Mouse (Mus musculus) MEL (cell line): ENCODE measurements at regions not wholly inside any gene's neighbourhood (a gene's known extent, or its start where the extent isn't known, plus 50 kb on each side); places are given as distances from the start of the nearest gene placed in this dataset.

Experiments used
- CHD2 ChIP-seq: IDR thresholded peaks from 2 replicates; pipeline ENCODE4 v1.6.1; 2011; ENCODE audit warnings: low read length, improper control_type of control experiment
- CTCF ChIP-seq, 3 experiments: IDR thresholded peaks in 2 of 3; conservative IDR thresholded peaks in 1 of 3; 2 replicates each; pipeline ENCODE4 v1.5.1; 2011 to 2012; ENCODE audit warnings: low read length in 3 of 3, low read depth in 2 of 3, mild to moderate bottlenecking in 2 of 3, improper control_type of control experiment in 1 of 3, inconsistent platforms in 1 of 3, mixed read lengths in 1 of 3, moderate library complexity in 1 of 3; ENCODE audit not compliant: control insufficient read depth in 1 of 3, insufficient read depth in 1 of 3, poor library complexity in 1 of 3, severe bottlenecking in 1 of 3
- ELF1 ChIP-seq: IDR thresholded peaks from 2 replicates; pipeline ENCODE4 v1.6.1; 2014; ENCODE audit warnings: low read depth, mild to moderate bottlenecking, inconsistent platforms, low read length, improper control_type of control experiment, moderate library complexity
- EP300 ChIP-seq, 2 experiments: IDR thresholded peaks; 2 replicates each; pipeline ENCODE4 v1.6.1; 2011; ENCODE audit warnings: improper control_type of control experiment in 2 of 2, low read length in 2 of 2, low read depth in 1 of 2, mild to moderate bottlenecking in 1 of 2
- ETS1 ChIP-seq: IDR thresholded peaks from 2 replicates; pipeline ENCODE4 v1.6.1; 2012; ENCODE audit warnings: low read depth, mild to moderate bottlenecking, inconsistent platforms, low read length, improper control_type of control experiment, moderate library complexity
- HCFC1 ChIP-seq: IDR thresholded peaks from 2 replicates; pipeline ENCODE4 v1.6.1; 2012; ENCODE audit warnings: low read depth, mild to moderate bottlenecking, inconsistent platforms, low read length, improper control_type of control experiment, moderate library complexity
- KAT2A ChIP-seq: conservative IDR thresholded peaks from 2 replicates; pipeline ENCODE4 v1.6.1; 2012; ENCODE audit warnings: low read depth, low read length, improper control_type of control experiment, inconsistent platforms
- MAFK ChIP-seq: IDR thresholded peaks from 2 replicates; pipeline ENCODE4 v1.6.1; 2011; ENCODE audit warnings: low read depth, mild to moderate bottlenecking, low read length, improper control_type of control experiment, borderline replicate concordance
- MAX ChIP-seq: IDR thresholded peaks from 2 replicates; pipeline ENCODE4 v1.6.1; 2011; ENCODE audit warnings: low read length, improper control_type of control experiment
- MYB ChIP-seq: IDR thresholded peaks from 2 replicates; pipeline ENCODE4 v1.6.1; 2011; ENCODE audit warnings: mild to moderate bottlenecking, low read depth, low read length, improper control_type of control experiment
- POLR2A ChIP-seq, 2 experiments: IDR thresholded peaks; 2 replicates each; pipeline ENCODE4 v1.6.1; 2011 to 2012; ENCODE audit warnings: low read length in 2 of 2, mild to moderate bottlenecking in 2 of 2, control low read depth in 1 of 2, improper control_type of control experiment in 1 of 2, low read depth in 1 of 2, moderate library complexity in 1 of 2; ENCODE audit not compliant: control insufficient read depth in 1 of 2, insufficient read depth in 1 of 2, poor library complexity in 1 of 2
- SMC3 ChIP-seq: IDR thresholded peaks from 2 replicates; pipeline ENCODE4 v1.6.1; 2011; ENCODE audit warnings: low read depth, low read length, improper control_type of control experiment
- TAL1 ChIP-seq: IDR thresholded peaks from 2 replicates; pipeline ENCODE4 v1.6.1; 2012; ENCODE audit warnings: mild to moderate bottlenecking, inconsistent platforms, low read length, moderate library complexity, mixed read lengths
- TBP ChIP-seq: IDR thresholded peaks from 2 replicates; pipeline ENCODE4 v1.8.0; 2011; ENCODE audit warnings: low read depth, low read length, improper control_type of control experiment

DNA sequence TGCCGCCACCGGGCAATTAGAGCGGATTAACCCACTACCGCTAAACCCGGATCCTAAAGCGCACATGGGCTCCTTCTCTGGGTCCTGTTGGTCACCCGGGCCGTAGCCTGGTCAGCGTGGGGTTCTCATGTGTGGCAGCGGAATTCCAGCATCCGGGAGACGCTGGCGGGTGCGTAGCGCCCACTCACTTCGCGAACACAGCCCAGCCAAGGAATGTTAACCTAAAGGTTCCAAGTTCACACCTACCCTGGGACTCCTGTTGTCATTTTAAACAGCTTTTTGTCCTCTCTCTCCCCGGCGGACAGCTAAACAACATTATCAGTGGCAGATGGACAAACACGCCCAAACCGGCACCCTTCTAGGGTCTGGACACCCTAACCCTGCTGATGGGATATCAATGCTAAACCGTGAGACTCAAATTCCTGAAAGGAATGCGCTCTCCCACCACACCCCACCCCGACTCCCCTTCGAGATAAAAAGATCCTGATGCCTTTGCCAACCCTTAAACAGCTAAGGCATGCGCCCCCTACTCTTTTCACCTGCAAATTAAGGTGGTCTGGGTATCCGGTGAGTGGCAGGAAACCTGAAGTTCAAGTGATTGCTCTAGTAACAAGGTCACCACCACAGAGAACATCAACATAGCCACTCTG, 49.8 kb upstream of the Fcgr1 start:
- no peak for TF ChIP-seq ELF1
- TF ChIP-seq HCFC1: no peak
- TF ChIP-seq CTCF (IDR thresholded peaks at IDR 0.05 in 2 of 3, conservative IDR thresholded peaks at IDR 0.05 in 1 of 3; ENCODE audit: control insufficient read depth in 1 of 3, insufficient read depth in 1 of 3, low read depth in 2 of 3, low read length in 3 of 3, poor library complexity in 1 of 3, severe bottlenecking in 1 of 3): no peak
- TF ChIP-seq MAFK: no peak
- TF ChIP-seq SMC3: no peak
- TF ChIP-seq ETS1: no peak
- TF ChIP-seq EP300 (IDR thresholded peaks at IDR 0.05; ENCODE audit: low read depth in 1 of 2, low read length in 2 of 2): no peak
- TF ChIP-seq KAT2A: no peak
- no peak for TF ChIP-seq TBP
- TF ChIP-seq POLR2A (IDR thresholded peaks at IDR 0.05; ENCODE audit: control insufficient read depth in 1 of 2, insufficient read depth in 1 of 2, low read depth in 1 of 2, low read length in 2 of 2, poor library complexity in 1 of 2): no peak
- no peak for TF ChIP-seq MAX
- no peak for TF ChIP-seq MYB
- TF ChIP-seq TAL1: no peak
- TF ChIP-seq CHD2: no peak
